Comparison of ENCODE assay signal across 8 mouse cellular contexts in the genomic region with DNA sequence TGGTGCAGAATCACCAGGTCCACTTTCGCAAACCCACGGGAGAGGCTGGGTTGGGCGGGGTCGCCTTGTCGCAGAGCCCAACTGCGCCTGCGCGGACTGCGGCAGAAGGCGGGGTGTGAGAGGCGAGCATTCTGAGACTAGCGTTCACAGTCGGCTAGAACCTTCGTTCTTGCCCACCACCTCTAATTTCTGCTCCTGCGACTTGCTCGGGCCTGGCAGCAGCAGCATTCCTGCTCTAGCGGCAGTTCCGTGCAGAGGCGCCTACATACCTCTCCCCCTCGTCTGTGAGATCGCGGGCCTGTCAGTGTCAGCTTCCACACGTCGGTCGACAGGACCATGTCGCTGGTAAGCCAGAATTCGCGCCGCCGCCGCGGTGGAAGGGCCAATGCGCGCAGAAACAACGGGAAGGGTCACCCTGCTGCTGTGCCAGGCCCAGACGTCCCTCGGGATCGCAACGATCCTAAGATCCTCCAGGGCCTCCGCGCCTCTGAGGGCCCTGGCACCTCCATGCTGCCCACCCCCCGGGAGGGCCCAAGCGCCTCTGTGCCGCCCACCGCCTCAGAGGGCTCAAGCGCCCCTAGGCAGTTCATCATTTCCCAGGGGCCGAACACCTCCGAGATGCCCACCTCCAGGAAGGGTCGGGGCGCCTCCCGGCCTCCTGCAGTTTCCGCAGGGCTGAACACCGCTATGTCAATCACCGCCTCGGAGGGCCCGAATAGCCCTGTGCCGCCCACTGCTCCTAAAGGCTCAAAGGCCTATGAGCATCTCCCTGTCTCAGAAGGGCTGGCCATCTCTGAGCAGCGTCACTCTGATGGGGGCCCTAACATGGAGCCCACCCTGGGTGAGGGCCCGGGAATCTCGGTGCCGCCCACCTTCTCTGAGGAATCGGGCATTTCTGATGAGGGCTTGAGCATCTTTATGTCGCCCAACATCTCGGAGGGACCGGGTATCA. TPM values are rescaled to one million over a fixed set of nuclear protein-coding genes. Genes with fewer than 3 reads are reported as not detected.
DNase-seq lines count a peak whose midpoint lies in the region; ATAC-seq and TF ChIP-seq lines count a peak whose summit lies in the region.

Magee1 (plus strand) TSS at position 104 of the 952 bp plus-strand sequence.

- no peaks in the 10 kb centered on the region for H3K9me3 ChIP-seq in embryonic facial prominence, embryonic 14.5 days (ENCODE audit: control insufficient read depth, low read length)
- H3K9me3 ChIP-seq in limb, embryonic 13.5 days: no peaks in the 10 kb centered on the region
- H3K9me3 ChIP-seq in midbrain, embryonic 15.5 days: no peaks in the 10 kb centered on the region

- no peak for TF ChIP-seq CTCF in bone marrow, adult 2 months (IDR thresholded peaks at IDR 0.05; ENCODE audit: control insufficient read depth, insufficient read depth, low read length)
- no peak for TF ChIP-seq CTCF in spleen, adult 2 months (IDR thresholded peaks at IDR 0.05; ENCODE audit: extremely low read depth, insufficient read depth, insufficient read length, insufficient replicate concordance)

- WGBS in bone marrow, adult 2 months: 8% methylated on average over 65 of the region's 65 CpGs
- 17% methylated on average over 30 of the region's 65 CpGs for WGBS in embryonic facial prominence, embryonic 14.5 days
- 11% methylated on average over 65 of the region's 65 CpGs for WGBS in limb, embryonic 13.5 days
- WGBS in midbrain, embryonic 15.5 days: 20% methylated on average over 65 of the region's 65 CpGs
- WGBS in spleen, adult 2 months: 23% methylated on average over 65 of the region's 65 CpGs

- no peak for TF ChIP-seq POLR2A in bone marrow, adult 2 months (IDR thresholded peaks at IDR 0.05; ENCODE audit: borderline replicate concordance, control insufficient read depth, low read depth, low read length)
- no peak for TF ChIP-seq POLR2A in spleen, adult 2 months (IDR thresholded peaks at IDR 0.05; ENCODE audit: low read depth, low read length)

- H3K4me2 ChIP-seq in embryonic facial prominence, embryonic 14.5 days (ENCODE audit: low read depth, low read length): peak within 1 kb of the TSS; percentile 67
- H3K4me2 ChIP-seq in limb, embryonic 13.5 days (replicated peaks): peak within 1 kb of the TSS; percentile 73
- H3K4me2 ChIP-seq in midbrain, embryonic 15.5 days: peak within 1 kb of the TSS; percentile 63

- peaks cover 12% of the 10 kb centered on the region for H3K27me3 ChIP-seq in embryonic facial prominence, embryonic 14.5 days (replicated peaks; ENCODE audit: control insufficient read depth, insufficient read depth, low read length)
- peaks cover 34% of the 10 kb centered on the region for H3K27me3 ChIP-seq in limb, embryonic 13.5 days
- peaks cover 27% of the 10 kb centered on the region for H3K27me3 ChIP-seq in midbrain, embryonic 15.5 days (replicated peaks)
- H3K27me3 ChIP-seq in spleen, adult 2 months (ENCODE audit: control insufficient read depth, insufficient read depth, low read length): no peaks in the 10 kb centered on the region

- H3K4me1 ChIP-seq in bone marrow, adult 2 months (ENCODE audit: control insufficient read depth, insufficient read depth, low read length): no peaks in the 10 kb centered on the region
- no peaks in the 10 kb centered on the region for H3K4me1 ChIP-seq in embryonic facial prominence, embryonic 14.5 days (ENCODE audit: control insufficient read depth, insufficient read depth, low read length)
- H3K4me1 ChIP-seq in limb, embryonic 13.5 days: 0 out of 2 replicates have a peak, but pooled peaks cover 5% of the 10 kb centered on the region
- peaks cover 13% of the 10 kb centered on the region for H3K4me1 ChIP-seq in midbrain, embryonic 15.5 days
- no peaks in the 10 kb centered on the region; the same call in none of the 2 replicates for H3K4me1 ChIP-seq in spleen, adult 2 months (ENCODE audit: control insufficient read depth, insufficient read depth, insufficient read length)

- ATAC-seq in embryonic facial prominence, embryonic 14.5 days (ENCODE audit: low read depth): peak; percentile 74
- peak; percentile 66 for ATAC-seq in limb, embryonic 13.5 days (ENCODE audit: low FRiP score, low read depth)
- ATAC-seq in midbrain, embryonic 15.5 days (replicated peaks): peak; percentile 82

- peak; percentile 79 for DNase-seq in 3134 (ENCODE audit: extremely low read depth, insufficient read length, low spot score)
- peak; percentile 65 for DNase-seq in embryonic facial prominence, embryonic 14.5 days (ENCODE audit: low spot score)
- peak; percentile 66 for DNase-seq in heart, adult 8-10 months (ENCODE audit: low spot score)
- DNase-seq in kidney, adult 9 months: peak; percentile 63
- DNase-seq in spleen, adult 2 months (ENCODE audit: low read depth in 1 of 2, low spot score in 2 of 2): peak in 1 of 2 experiments; percentile 50

- no peak within 1 kb of the TSS for H3K27ac ChIP-seq in bone marrow, adult 2 months (ENCODE audit: control insufficient read depth, insufficient read depth, low read depth, low read length, poor library complexity)
- H3K27ac ChIP-seq in embryonic facial prominence, embryonic 14.5 days (replicated peaks; ENCODE audit: low read depth, low read length): peak within 1 kb of the TSS; percentile 58
- H3K27ac ChIP-seq in limb, embryonic 13.5 days: no peak within 1 kb of the TSS
- H3K27ac ChIP-seq in midbrain, embryonic 15.5 days: peak within 1 kb of the TSS; percentile 91
- H3K27ac ChIP-seq in spleen, adult 2 months (ENCODE audit: insufficient read depth, low read length): no peak within 1 kb of the TSS

- H3K36me3 ChIP-seq in embryonic facial prominence, embryonic 14.5 days (ENCODE audit: control insufficient read depth, insufficient read depth, low read length): 0 out of 2 replicates have a peak, but pooled peaks cover 4% of the 10 kb centered on the region
- no peaks in the 10 kb centered on the region for H3K36me3 ChIP-seq in limb, embryonic 13.5 days
- H3K36me3 ChIP-seq in midbrain, embryonic 15.5 days (replicated peaks): no peaks in the 10 kb centered on the region
- no peaks in the 10 kb centered on the region for H3K36me3 ChIP-seq in spleen, adult 2 months (ENCODE audit: control insufficient read depth, insufficient read depth, low read length)

- H3K9ac ChIP-seq in embryonic facial prominence, embryonic 14.5 days (ENCODE audit: low read depth, low read length): peak within 1 kb of the TSS; percentile 70
- peak within 1 kb of the TSS; percentile 77 for H3K9ac ChIP-seq in limb, embryonic 13.5 days
- peak within 1 kb of the TSS; percentile 84 for H3K9ac ChIP-seq in midbrain, embryonic 15.5 days

- H3K4me3 ChIP-seq in bone marrow, adult 2 months (replicated peaks; ENCODE audit: control insufficient read depth, low read depth, low read length): peak within 1 kb of the TSS; percentile 63
- peak within 1 kb of the TSS; percentile 58 for H3K4me3 ChIP-seq in embryonic facial prominence, embryonic 14.5 days (ENCODE audit: low read depth, low read length)
- peak within 1 kb of the TSS; percentile 63 for H3K4me3 ChIP-seq in limb, embryonic 13.5 days
- peak within 1 kb of the TSS; percentile 76 for H3K4me3 ChIP-seq in midbrain, embryonic 15.5 days
- H3K4me3 ChIP-seq in spleen, adult 2 months (ENCODE audit: extremely low read depth, insufficient read depth, insufficient read length): peak within 1 kb of the TSS; percentile 61

RNA-seq across cellular contexts. Expression of gene Magee1, which starts in this region (rescaled TPM):
- polyA plus RNA-seq in bone marrow, adult 2 months (2011; ENCODE audit: insufficient read depth, insufficient read length, low replicate concordance, missing spikeins): 0.99 and 1.1 TPM in 2 replicates
- polyA plus RNA-seq in embryonic facial prominence, embryonic 14.5 days (2014; fragmentation: Nextera tagmentation; extraction: Ambion mirVana): 18.6 and 19.0 TPM in 2 replicates
- total RNA-seq in heart, adult 8-10 months (2022): 1 to 10 TPM; 4.3 to 5.4 (median 4.8) TPM
- polyA plus RNA-seq in limb, embryonic 13.5 days (2015; fragmentation: Nextera tagmentation; extraction: Ambion mirVana): 31.9 and 33.1 TPM in 2 replicates
- 260 and 264 TPM in 2 replicates for polyA plus RNA-seq in midbrain, embryonic 15.5 days (2015; fragmentation: Nextera tagmentation; extraction: Ambion mirVana)
- polyA plus RNA-seq in spleen, adult 2 months (2012; rRNA removed): 2.7 and 3.8 TPM in 2 replicates

Comparison
In these comparisons a context has a peak if more than half of its experiments do, and no peak if none do; other contexts are left out.
1. H3K27ac ChIP-seq: peak in embryonic facial prominence, embryonic 14.5 days (single experiment) and midbrain, embryonic 15.5 days (single experiment); none in bone marrow, adult 2 months (single experiment), limb, embryonic 13.5 days (single experiment) and spleen, adult 2 months (single experiment).
2. Peak in every context shown above with its lines, with median percentiles within 50 percentile points of each other: H3K4me3 ChIP-seq, ATAC-seq, H3K4me2 ChIP-seq and H3K9ac ChIP-seq.